Mouse (Mus musculus): ENCODE measurements at regions not wholly inside any gene's neighbourhood (a gene's known extent, or its start where the extent isn't known, plus 50 kb on each side); places are given as distances from the start of the nearest gene placed in this dataset.
A peak's percentile ranks its signal among the peaks of the same experiment; 100 is the strongest.

DNA sequence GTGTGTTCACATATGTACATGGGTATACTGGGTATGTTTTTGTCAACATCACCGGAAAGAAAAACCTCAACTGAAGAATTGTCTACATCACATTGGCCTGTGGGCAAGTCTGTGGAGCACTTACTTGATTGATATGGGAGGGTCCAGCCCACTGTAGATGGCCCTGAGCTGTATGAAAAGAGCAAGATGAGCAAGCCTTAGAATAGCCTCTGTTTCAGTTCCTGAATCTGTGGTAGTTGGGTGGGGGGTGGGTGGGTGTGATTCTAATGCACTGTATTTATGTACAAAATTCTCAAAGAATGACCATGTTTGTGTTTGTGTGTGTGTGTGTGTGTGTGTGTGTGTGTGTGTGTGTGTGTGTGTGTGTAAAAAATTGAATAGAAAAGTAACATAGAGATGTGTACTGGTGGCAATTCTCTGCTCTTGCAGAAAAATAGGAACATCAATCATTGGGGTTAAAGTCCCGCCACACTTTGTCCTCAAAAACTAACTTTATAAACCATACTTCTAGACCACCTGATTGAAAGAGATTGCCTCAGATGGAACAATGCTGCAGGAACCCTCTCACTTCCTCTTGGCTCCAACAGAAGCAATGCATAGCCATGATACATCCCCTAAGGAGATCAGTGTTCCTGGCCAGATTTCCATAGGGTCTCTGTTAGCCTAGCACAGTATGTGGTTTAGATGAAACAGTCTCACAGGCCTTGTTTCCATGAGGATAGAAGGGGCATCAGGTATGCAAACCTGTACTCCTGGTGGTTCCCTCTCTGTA lies 484.3 kb upstream of the Gcfc2 start:
- peak; percentile 31 for DNase-seq (ENCODE audit: extremely low read depth)
- Histone ChIP-seq H3K4me3 (replicated peaks in 1 of 3; ENCODE audit: low read depth in 2 of 3, low read length in 2 of 3, poor library complexity in 1 of 3) (no peak overlapping the region), H3K27ac (ENCODE audit: insufficient read depth, low read depth) (no peak overlapping the region), H3K9ac (ENCODE audit: insufficient read depth, low read depth) (no peak overlapping the region), H3K36me3 (replicated peaks in 1 of 2; ENCODE audit: control insufficient read depth in 1 of 2, insufficient read depth in 1 of 2, low read length in 1 of 2) (no peaks in the 10 kb centered on the region), H3K4me1 (ENCODE audit: control insufficient read depth in 1 of 2, insufficient read depth in 2 of 2) (peaks cover 3 to 13% of the 10 kb centered on the region in 2 experiments; a peak in 3 of 4 replicates), H3K4me2 (ENCODE audit: insufficient read depth, low read depth, poor library complexity, severe bottlenecking) (no peak overlapping the region), H3K79me2 (replicated peaks; ENCODE audit: control insufficient read depth, extremely low read depth, insufficient read depth, poor library complexity, severe bottlenecking) (no peaks in the 10 kb centered on the region), H3K27me3 (replicated peaks) (no peaks in the 10 kb centered on the region), H3K9me3 (replicated peaks; ENCODE audit: low read length) (peaks cover 5% of the 10 kb centered on the region)
- no peak for TF ChIP-seq MAFK (IDR thresholded peaks at IDR 0.05; ENCODE audit: insufficient replicate concordance, low read length)
- peak; percentile 80 for TF ChIP-seq IRF4 (IDR thresholded peaks at IDR 0.05; ENCODE audit: low read depth, low read length)
- peak; percentile 26; the same call in 1 of the 2 replicates for TF ChIP-seq EP300 (IDR thresholded peaks at IDR 0.05; ENCODE audit: low read length)
- dilution Hi-C loops (cut with MboI; ENCODE audit: extremely low pct_ligation_motif_present, extremely low pct_unique_long_range_greater_than_20kb, low sequenced_read_pairs) (no loop called here), in situ Hi-C loops (cut with MboI; ENCODE audit: low pct_ligation_motif_present, low pct_unique_long_range_greater_than_20kb, low sequenced_read_pairs) (no loop called here)

DNA sequence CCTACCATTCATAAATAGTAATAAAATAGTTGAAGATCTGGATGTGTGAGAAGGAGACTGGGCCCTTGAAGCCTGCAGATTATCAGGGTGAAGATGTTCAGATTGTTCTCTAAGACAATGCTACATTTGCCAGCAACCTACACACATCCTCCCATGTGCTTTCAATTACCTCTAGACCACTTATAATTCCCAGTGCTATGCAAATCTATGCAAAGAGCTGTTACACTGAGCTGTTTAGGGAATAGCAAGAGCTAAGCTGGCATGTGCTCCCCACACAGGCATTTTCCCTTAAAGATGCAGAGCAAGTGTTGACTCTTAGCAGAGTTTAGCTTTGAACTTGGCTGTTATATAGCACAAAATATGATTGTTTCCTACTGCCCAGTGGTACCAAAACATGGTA lies 482.1 kb upstream of the Gcfc2 start:
- in situ Hi-C loops (cut with MboI; ENCODE audit: low pct_ligation_motif_present, low pct_unique_long_range_greater_than_20kb, low sequenced_read_pairs): no loop called here
- DNase-seq (ENCODE audit: extremely low read depth): no peak
- Histone ChIP-seq H3K9ac (ENCODE audit: insufficient read depth, low read depth) (no peak overlapping the region), H3K27ac (ENCODE audit: insufficient read depth, low read depth) (no peak overlapping the region), H3K4me2 (ENCODE audit: insufficient read depth, low read depth, poor library complexity, severe bottlenecking) (no peak overlapping the region), H3K27me3 (replicated peaks) (no peaks in the 10 kb centered on the region), H3K79me2 (replicated peaks; ENCODE audit: control insufficient read depth, extremely low read depth, insufficient read depth, poor library complexity, severe bottlenecking) (no peaks in the 10 kb centered on the region), H3K36me3 (replicated peaks in 1 of 2; ENCODE audit: control insufficient read depth in 1 of 2, insufficient read depth in 1 of 2, low read length in 1 of 2) (no peaks in the 10 kb centered on the region), H3K4me1 (ENCODE audit: control insufficient read depth in 1 of 2, insufficient read depth in 2 of 2) (peaks cover 3 to 13% of the 10 kb centered on the region in 2 experiments; a peak in 3 of 4 replicates), H3K9me3 (replicated peaks; ENCODE audit: low read length) (peaks cover 13% of the 10 kb centered on the region), H3K4me3 (replicated peaks in 1 of 3; ENCODE audit: low read depth in 2 of 3, low read length in 2 of 3, poor library complexity in 1 of 3) (no peak overlapping the region)
- TF ChIP-seq ELF1 (IDR thresholded peaks at IDR 0.05; ENCODE audit: low read depth, low read length) (no peak), CTCF (conservative IDR thresholded peaks at IDR 0.05 in 1 of 2, IDR thresholded peaks at IDR 0.05 in 1 of 2; ENCODE audit: low read depth in 2 of 2, low read length in 2 of 2) (no peak), MAX (IDR thresholded peaks at IDR 0.05; ENCODE audit: low read length) (no peak), BHLHE40 (IDR thresholded peaks at IDR 0.05; ENCODE audit: low read depth, low read length) (no peak), MEF2A (IDR thresholded peaks at IDR 0.05; ENCODE audit: borderline replicate concordance, low read depth, low read length) (no peak), GABPA (IDR thresholded peaks at IDR 0.05; ENCODE audit: insufficient replicate concordance, low read depth, low read length) (no peak), UBTF (IDR thresholded peaks at IDR 0.05; ENCODE audit: low read depth, low read length) (no peak), IRF4 (IDR thresholded peaks at IDR 0.05; ENCODE audit: low read depth, low read length) (no peak), POLR2AphosphoS2 (IDR thresholded peaks at IDR 0.05; ENCODE audit: low read depth, low read length) (no peak), JUN (IDR thresholded peaks at IDR 0.05; ENCODE audit: insufficient read depth, low read depth, low read length) (no peak)
- dilution Hi-C loops (cut with MboI; ENCODE audit: extremely low pct_ligation_motif_present, extremely low pct_unique_long_range_greater_than_20kb, low sequenced_read_pairs): no loop called here

All from CH12.LX (cell line).